Mouse (Mus musculus) E14TG2a.4 (cell line): ENCODE measurements around the gene Pigv.

ENCODE experiments used
- CTCF ChIP-seq: conservative IDR thresholded peaks from 2 replicates; pipeline ENCODE4 v1.5.1; 2014; ENCODE audit warnings: low read length
- NANOG ChIP-seq: IDR thresholded peaks from 2 replicates; pipeline ENCODE4 v1.6.1; 2014; ENCODE audit warnings: borderline replicate concordance, low read length, mixed read lengths

DNA sequence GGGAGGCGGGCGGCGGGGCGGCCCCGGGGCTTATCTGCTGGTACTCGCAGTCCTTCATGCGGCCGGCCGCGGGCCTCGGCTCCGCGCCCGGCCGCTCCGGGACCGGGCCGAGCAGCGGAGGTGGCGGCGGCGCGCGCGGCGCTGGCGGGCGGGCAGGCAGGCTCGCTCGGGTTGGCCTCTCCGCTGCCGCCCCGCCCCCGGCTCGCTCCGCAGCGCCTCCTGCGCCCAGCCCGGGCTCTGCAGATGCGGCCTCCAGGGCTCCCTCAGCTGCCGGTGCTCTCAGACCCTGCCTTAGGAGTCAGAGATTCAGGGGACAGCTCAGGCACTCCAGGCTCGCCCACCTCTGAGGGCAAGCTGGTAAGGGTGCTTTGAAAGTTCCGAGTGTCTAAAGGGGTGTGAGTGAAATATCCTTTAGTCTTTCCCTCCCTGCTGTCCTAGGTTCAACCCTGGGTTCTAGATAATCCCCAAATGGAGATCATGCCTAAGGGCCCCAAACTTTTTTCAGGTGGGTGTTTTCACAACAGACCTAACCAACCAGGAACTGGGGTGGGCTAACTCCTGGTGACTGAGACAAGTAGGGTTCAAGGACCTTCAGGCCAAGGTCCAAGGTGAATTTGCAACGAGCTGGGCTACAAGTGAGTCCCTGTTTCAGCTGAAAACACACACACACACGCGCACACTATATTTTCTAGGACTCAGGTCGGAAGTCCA lies 39.0 kb downstream of the Pigv start:
- TF ChIP-seq CTCF (peak; percentile 25; the same call in 1 of the 2 replicates), NANOG (no peak)
